Mouse (Mus musculus): ENCODE data around the gene Trpm3. TPM values are rescaled to one million over a fixed set of nuclear protein-coding genes. Genes with fewer than 3 reads are reported as not detected.

Trpm3 gene
- polyA plus RNA-seq, 1 experiment: 0.08 TPM

DNA sequence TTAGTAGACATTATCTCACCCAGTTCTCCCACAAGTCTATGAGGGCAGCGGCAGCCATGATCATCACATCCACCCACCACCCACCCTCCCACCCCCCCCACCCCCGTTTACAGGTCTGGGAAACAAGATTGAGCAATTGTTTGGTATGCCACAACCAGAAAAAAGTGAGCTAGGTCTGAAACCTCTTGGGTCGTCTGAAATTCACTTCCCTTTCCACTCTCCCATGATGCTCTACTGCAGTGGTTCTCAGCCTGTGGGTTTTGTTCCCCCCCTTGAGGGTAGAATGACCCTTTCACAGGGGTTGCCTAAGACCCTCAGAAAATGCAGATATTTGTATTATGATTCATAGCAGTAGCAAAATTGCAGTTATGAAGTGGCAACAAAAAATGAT lies 778.5 kb downstream of the Trpm3 start:
- DNase-seq (ENCODE audit: low read depth in 1 of 2, low spot score in 2 of 2): no peak
- Histone ChIP-seq H3K27me3 (ENCODE audit: control insufficient read depth, insufficient read depth, low read length) (no peaks in the 10 kb centered on the region), H3K36me3 (ENCODE audit: control insufficient read depth, insufficient read depth, low read length) (no peaks in the 10 kb centered on the region), H3K4me3 (ENCODE audit: extremely low read depth, insufficient read depth, insufficient read length) (no peak overlapping the region), H3K27ac (ENCODE audit: insufficient read depth, low read length) (no peak overlapping the region), H3K4me1 (ENCODE audit: control insufficient read depth, insufficient read depth, insufficient read length) (no peaks in the 10 kb centered on the region)
- WGBS: 20% methylated on average over 3 of the region's 3 CpGs
- no peak for TF ChIP-seq POLR2A (IDR thresholded peaks at IDR 0.05; ENCODE audit: low read depth, low read length)
- no peak for TF ChIP-seq CTCF (IDR thresholded peaks at IDR 0.05; ENCODE audit: extremely low read depth, insufficient read depth, insufficient read length, insufficient replicate concordance)

DNA sequence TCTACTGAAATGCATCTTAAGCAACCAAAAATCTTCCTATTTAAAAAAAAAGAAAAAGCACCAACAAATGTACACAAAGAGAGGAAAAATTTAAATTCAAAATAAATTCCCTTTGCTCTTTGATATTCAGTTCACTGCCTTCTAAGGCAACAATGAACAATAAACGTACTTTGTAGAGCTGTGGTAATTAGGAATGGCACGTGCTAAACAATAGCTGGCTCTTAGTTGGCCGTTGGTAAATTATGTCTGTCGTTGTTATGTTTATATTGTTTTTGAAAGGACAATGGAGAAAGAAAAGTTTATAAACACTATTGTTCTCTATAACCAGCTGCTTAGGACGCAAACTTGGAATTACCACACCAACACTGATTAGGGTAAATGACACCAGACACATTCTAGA lies 782.1 kb downstream of the Trpm3 start:
- H3K4me1 ChIP-seq (ENCODE audit: control insufficient read depth, insufficient read depth, insufficient read length): no peaks in the 10 kb centered on the region
- H3K36me3 ChIP-seq (ENCODE audit: control insufficient read depth, insufficient read depth, low read length): no peaks in the 10 kb centered on the region
- WGBS: 69% methylated on average over 5 of the region's 5 CpGs
- H3K27me3 ChIP-seq (ENCODE audit: control insufficient read depth, insufficient read depth, low read length): no peaks in the 10 kb centered on the region
- no peak for DNase-seq (ENCODE audit: low read depth in 1 of 2, low spot score in 2 of 2)
- no peak overlapping the region for H3K4me3 ChIP-seq (ENCODE audit: extremely low read depth, insufficient read depth, insufficient read length)
- no peak overlapping the region for H3K27ac ChIP-seq (ENCODE audit: insufficient read depth, low read length)
- TF ChIP-seq CTCF (IDR thresholded peaks at IDR 0.05; ENCODE audit: extremely low read depth, insufficient read depth, insufficient read length, insufficient replicate concordance): no peak
- TF ChIP-seq POLR2A (IDR thresholded peaks at IDR 0.05; ENCODE audit: low read depth, low read length): no peak

DNA sequence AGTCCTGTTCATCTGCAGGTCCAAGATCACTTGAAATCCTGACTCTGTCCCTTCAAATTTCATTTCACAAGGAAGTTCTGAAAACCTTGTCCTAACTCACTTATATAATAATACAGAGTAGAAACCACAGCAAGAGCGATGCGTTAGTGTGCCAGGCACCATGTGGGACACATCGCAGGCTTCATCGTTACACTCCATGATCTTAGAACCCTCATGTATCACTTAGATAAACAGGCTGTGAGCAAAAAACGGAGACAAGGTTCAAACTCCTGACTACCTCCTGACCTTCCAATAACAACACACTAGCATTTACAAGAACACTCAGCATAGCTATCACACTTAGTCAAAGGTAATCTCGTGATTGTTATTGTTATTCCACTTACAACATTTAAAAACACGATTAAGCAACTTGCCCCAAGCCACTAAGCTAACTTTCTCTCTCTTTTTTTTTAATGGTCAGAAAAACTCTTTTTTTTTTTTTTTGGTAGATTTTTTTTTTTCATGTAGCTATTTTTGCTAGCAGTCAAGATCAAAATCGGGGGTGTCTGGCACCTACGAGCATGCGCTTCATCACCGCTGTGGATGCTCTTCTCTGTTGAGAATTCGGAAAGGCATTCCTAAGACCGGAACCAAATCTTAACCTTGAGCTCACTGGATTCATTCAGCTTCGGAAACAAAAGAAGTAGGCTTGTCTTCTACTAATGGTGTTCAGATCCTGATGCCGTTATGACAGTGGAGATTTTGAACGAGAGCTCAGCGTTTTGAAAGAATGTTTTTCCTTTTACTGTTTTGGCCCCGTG lies 784.2 kb downstream of the Trpm3 start:
- no peak for TF ChIP-seq CTCF (IDR thresholded peaks at IDR 0.05; ENCODE audit: extremely low read depth, insufficient read depth, insufficient read length, insufficient replicate concordance)
- no peak for TF ChIP-seq POLR2A (IDR thresholded peaks at IDR 0.05; ENCODE audit: low read depth, low read length)
- no peaks in the 10 kb centered on the region for H3K36me3 ChIP-seq (ENCODE audit: control insufficient read depth, insufficient read depth, low read length)
- DNase-seq (ENCODE audit: low read depth in 1 of 2, low spot score in 2 of 2): no peak
- H3K27me3 ChIP-seq (ENCODE audit: control insufficient read depth, insufficient read depth, low read length): no peaks in the 10 kb centered on the region
- H3K4me3 ChIP-seq (ENCODE audit: extremely low read depth, insufficient read depth, insufficient read length): no peak overlapping the region
- H3K27ac ChIP-seq (ENCODE audit: insufficient read depth, low read length): no peak overlapping the region
- no peaks in the 10 kb centered on the region for H3K4me1 ChIP-seq (ENCODE audit: control insufficient read depth, insufficient read depth, insufficient read length)
- WGBS: 92% methylated on average over 18 of the region's 18 CpGs

DNA sequence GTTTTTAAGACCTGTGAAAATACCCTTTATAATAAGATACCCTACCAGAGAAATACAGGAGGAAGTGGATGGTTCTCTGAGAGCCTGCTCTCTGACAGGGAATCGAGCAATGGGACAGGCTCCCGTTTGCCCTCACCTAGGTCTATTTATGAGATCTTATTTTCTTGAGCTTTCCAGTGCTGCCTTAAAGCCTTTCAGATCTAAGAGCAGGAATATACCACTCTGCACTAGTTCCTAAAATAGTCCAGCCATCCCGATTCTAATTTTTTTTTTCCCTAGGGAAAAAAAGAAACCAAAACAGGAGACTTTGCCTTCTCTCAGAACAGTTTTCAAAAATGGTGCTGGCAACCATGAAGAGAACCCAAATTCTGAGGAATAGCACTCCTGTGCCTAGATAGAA lies 786.4 kb downstream of the Trpm3 start:
- Histone ChIP-seq H3K4me1 (ENCODE audit: control insufficient read depth, insufficient read depth, insufficient read length) (no peaks in the 10 kb centered on the region), H3K27me3 (ENCODE audit: control insufficient read depth, insufficient read depth, low read length) (no peaks in the 10 kb centered on the region), H3K4me3 (ENCODE audit: extremely low read depth, insufficient read depth, insufficient read length) (no peak overlapping the region), H3K36me3 (ENCODE audit: control insufficient read depth, insufficient read depth, low read length) (no peaks in the 10 kb centered on the region), H3K27ac (ENCODE audit: insufficient read depth, low read length) (no peak overlapping the region)
- DNase-seq (ENCODE audit: low read depth in 1 of 2, low spot score in 2 of 2): no peak
- WGBS: 83% methylated on average over 3 of the region's 3 CpGs
- TF ChIP-seq CTCF (IDR thresholded peaks at IDR 0.05; ENCODE audit: extremely low read depth, insufficient read depth, insufficient read length, insufficient replicate concordance) (no peak), POLR2A (IDR thresholded peaks at IDR 0.05; ENCODE audit: low read depth, low read length) (no peak)

DNA sequence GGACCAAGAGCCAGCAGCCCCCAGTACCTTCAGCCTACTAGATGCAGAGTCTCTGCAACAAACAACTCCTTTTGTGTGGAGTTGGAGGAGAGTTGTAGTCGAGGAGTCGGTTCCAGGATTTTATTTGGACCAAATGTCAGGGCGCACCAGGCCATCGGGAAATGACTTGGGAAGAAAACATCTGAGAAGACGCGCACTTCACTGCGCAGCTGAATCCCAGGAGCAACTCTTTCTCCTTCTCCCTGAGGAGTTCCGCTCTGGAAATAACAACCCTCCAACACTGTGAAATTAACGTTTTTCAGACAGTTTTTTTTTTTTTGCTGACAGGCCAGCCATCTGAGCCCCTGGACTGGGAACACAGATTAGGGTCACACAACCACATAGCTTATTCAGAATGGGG lies 787.9 kb downstream of the Trpm3 start:
- no peak overlapping the region for H3K4me3 ChIP-seq (ENCODE audit: extremely low read depth, insufficient read depth, insufficient read length)
- H3K36me3 ChIP-seq (ENCODE audit: control insufficient read depth, insufficient read depth, low read length): no peaks in the 10 kb centered on the region
- no peaks in the 10 kb centered on the region for H3K4me1 ChIP-seq (ENCODE audit: control insufficient read depth, insufficient read depth, insufficient read length)
- no peaks in the 10 kb centered on the region for H3K27me3 ChIP-seq (ENCODE audit: control insufficient read depth, insufficient read depth, low read length)
- no peak overlapping the region for H3K27ac ChIP-seq (ENCODE audit: insufficient read depth, low read length)
- DNase-seq (ENCODE audit: low read depth in 1 of 2, low spot score in 2 of 2): no peak
- TF ChIP-seq POLR2A (IDR thresholded peaks at IDR 0.05; ENCODE audit: low read depth, low read length) (no peak), CTCF (IDR thresholded peaks at IDR 0.05; ENCODE audit: extremely low read depth, insufficient read depth, insufficient read length, insufficient replicate concordance) (no peak)
- 92% methylated on average over 9 of the region's 9 CpGs for WGBS

DNA sequence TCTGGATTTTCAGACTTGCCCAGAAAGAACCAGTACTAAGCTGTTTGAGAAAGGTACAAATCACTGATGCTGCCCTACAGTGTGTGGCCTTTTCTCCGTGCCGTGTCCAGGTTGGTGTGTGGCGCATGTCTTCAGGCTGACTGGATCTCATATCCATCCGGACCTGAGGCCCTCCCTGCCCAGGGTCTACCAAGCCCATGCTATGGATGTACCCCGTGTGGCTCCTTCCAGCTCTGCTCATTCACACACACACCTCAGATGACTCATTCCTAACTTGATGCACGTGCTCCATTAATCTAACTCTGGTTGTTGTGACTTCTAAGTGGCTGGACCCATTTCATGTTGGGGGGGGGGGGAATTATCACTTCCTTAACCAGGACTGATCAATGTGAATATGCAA lies 789.5 kb downstream of the Trpm3 start:
- no peaks in the 10 kb centered on the region for H3K4me1 ChIP-seq (ENCODE audit: control insufficient read depth, insufficient read depth, insufficient read length)
- TF ChIP-seq POLR2A (IDR thresholded peaks at IDR 0.05; ENCODE audit: low read depth, low read length) (no peak), CTCF (IDR thresholded peaks at IDR 0.05; ENCODE audit: extremely low read depth, insufficient read depth, insufficient read length, insufficient replicate concordance) (no peak)
- DNase-seq (ENCODE audit: low read depth in 1 of 2, low spot score in 2 of 2): no peak
- H3K36me3 ChIP-seq (ENCODE audit: control insufficient read depth, insufficient read depth, low read length): no peaks in the 10 kb centered on the region
- no peak overlapping the region for H3K4me3 ChIP-seq (ENCODE audit: extremely low read depth, insufficient read depth, insufficient read length)
- no peaks in the 10 kb centered on the region for H3K27me3 ChIP-seq (ENCODE audit: control insufficient read depth, insufficient read depth, low read length)
- H3K27ac ChIP-seq (ENCODE audit: insufficient read depth, low read length): no peak overlapping the region
- 88% methylated on average over 6 of the region's 6 CpGs for WGBS

DNA sequence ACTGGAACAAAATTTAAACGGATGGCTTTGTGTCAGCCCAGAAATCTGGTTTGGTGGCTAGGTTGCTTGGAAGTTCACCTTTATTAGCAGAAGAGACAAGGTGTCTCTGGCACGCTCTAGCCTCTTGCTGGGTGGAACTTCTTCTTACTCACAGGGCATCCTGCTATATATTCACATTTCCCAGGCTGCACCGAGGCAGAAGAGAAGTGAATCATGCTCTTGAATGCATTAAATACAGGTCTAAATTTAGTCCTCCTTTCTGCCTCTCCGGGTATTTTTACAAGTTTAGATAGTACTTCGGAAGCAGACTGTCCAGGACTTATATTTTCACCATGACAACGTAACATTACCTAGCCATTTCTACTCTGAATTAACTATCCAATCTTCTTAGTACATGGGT lies 790.9 kb downstream of the Trpm3 start:
- Histone ChIP-seq H3K27ac (ENCODE audit: insufficient read depth, low read length) (no peak overlapping the region), H3K4me1 (ENCODE audit: control insufficient read depth, insufficient read depth, insufficient read length) (no peaks in the 10 kb centered on the region), H3K36me3 (ENCODE audit: control insufficient read depth, insufficient read depth, low read length) (no peaks in the 10 kb centered on the region), H3K4me3 (ENCODE audit: extremely low read depth, insufficient read depth, insufficient read length) (no peak overlapping the region), H3K27me3 (ENCODE audit: control insufficient read depth, insufficient read depth, low read length) (no peaks in the 10 kb centered on the region)
- no peak for DNase-seq (ENCODE audit: low read depth in 1 of 2, low spot score in 2 of 2)
- WGBS: 87% methylated on average over 6 of the region's 6 CpGs
- TF ChIP-seq POLR2A (IDR thresholded peaks at IDR 0.05; ENCODE audit: low read depth, low read length) (no peak), CTCF (IDR thresholded peaks at IDR 0.05; ENCODE audit: extremely low read depth, insufficient read depth, insufficient read length, insufficient replicate concordance) (no peak)

Data from spleen, adult 2 months (tissue).